Mouse (Mus musculus) kidney, adult 2 months (tissue): Measurements from ENCODE around the gene Axin1.

Source experiments
- CTCF ChIP-seq: fragments of 200-500 bp; conservative IDR thresholded peaks from 2 replicates; pipeline ENCODE4 v1.5.1; 2011; ENCODE audit warnings: low read depth, mild to moderate bottlenecking, control low read depth, low read length, moderate library complexity, mixed read lengths; ENCODE audit not compliant: insufficient read depth, insufficient read length
- POLR2A ChIP-seq: fragments of 200-500 bp; IDR thresholded peaks from one replicate; pipeline ENCODE4 v1.6.1; 2011; ENCODE audit warnings: low read depth, low read length, control low read depth

DNA sequence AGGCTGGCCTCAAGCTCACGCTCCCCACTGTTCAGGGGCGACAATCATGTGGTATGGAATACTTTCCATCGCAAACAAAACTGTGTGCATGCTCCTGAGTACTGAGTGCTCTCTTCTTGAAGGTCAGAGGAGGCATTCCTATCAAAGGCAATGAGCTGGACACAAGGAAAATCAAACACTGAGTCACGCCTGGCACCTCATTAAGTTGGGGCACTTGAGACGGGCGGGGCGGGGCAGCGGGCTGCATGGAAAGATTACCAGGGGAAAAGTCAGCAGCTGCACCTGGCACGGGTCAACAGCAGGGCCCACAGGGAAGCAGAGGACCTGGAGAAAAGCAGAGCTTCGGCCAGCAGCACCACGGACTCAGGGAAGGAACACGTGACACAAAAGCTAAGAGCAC is 86.7 kb downstream of the Axin1 start:
- TF ChIP-seq CTCF = no peak
- TF ChIP-seq POLR2A = no peak
